Mouse (Mus musculus) bone marrow macrophage, adult 2 months (primary cell): ENCODE measurements around the gene Tbx19. TPM values are rescaled to one million over a fixed set of nuclear protein-coding genes. Genes with fewer than 3 reads are reported as not detected.

Source experiments
- H3K27ac ChIP-seq: 2 replicates; pipeline ENCODE4 v1.5.1; 2012; ENCODE audit warnings: low read depth, low read length; ENCODE audit not compliant: insufficient read depth
- H3K4me1 ChIP-seq: 2 replicates; pipeline ENCODE4 v1.6.1; 2012; ENCODE audit warnings: low read length; ENCODE audit not compliant: control insufficient read depth, insufficient read depth
- H3K4me3 ChIP-seq: 2 replicates; pipeline ENCODE4 v1.5.1; 2012; ENCODE audit warnings: mild to moderate bottlenecking, low read length, moderate library complexity; ENCODE audit not compliant: insufficient read depth
- CTCF ChIP-seq: IDR thresholded peaks from 2 replicates; pipeline ENCODE4 v1.5.1; 2012; ENCODE audit warnings: low read depth, mild to moderate bottlenecking, low read length, moderate library complexity
- POLR2A ChIP-seq: IDR thresholded peaks from 2 replicates; pipeline ENCODE4 v1.6.1; 2012; ENCODE audit warnings: mild to moderate bottlenecking, low read depth, low read length, borderline replicate concordance
- polyA plus RNA-seq: library from polyadenylated mRNA; stranded (reverse); fragments of >200 nt; gene quantifications from 2 replicates; pipeline ENCODE4 v1.2.4, GENCODE M21; 2012; ENCODE audit not compliant: missing spikeins, insufficient read depth, insufficient read length

The Tbx19 gene
- polyA plus RNA-seq, 1 experiment = not detected

DNA sequence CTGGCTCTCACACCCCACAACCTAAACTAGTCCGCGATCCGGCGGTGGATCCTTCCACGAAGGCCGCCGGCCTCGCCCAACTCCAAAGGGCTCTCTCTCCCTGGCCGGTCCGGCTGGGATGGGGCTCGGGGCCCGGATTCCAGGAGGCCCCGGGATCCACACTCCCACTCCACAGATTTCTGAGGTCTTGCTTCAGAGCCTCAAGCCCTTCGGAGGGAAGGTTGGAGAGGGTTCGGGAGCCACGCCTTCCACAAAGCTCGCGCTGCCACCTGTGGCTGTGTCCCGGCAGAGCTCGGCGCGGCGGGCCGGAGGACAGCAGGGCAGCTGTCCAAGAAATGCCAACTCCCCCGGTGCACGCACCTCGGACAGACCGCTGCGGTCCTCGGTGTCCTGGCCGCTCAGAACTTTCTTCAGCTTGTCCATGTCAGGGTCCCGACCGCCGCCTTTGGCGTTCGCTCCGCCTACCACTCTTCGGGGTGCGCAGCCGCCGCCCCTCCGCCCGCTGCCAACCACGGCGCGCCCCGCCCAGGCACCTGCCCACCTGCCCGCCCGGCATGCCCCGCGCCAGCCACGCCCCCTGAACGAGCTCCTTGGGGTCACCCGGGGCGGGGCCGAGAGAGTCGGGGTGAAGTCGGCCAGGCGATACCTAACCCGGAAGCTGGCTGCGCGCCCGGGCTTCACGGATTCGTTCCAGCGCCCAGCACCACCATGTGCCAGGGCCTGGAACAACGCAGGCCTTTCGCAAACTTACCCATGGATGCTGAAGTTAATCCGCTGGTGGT lies 33.5 kb upstream of the Tbx19 start, which contains the start of gene Sft2d2:
Gene Sft2d2 (minus strand): TSS at position 559 of the 782 bp plus-strand sequence.
- Histone ChIP-seq H3K27ac (peak within 1 kb of the TSS; percentile 91), H3K4me3 (peak within 1 kb of the TSS; percentile 88), H3K4me1 (peaks cover 50% of the 10 kb centered on the region)
- TF ChIP-seq CTCF (no peak), POLR2A (no peak)

- Histone ChIP-seq H3K27ac (peak overlapping the region; percentile 91), H3K4me1 (peaks cover 53% of the 10 kb centered on the region), H3K4me3 (peak overlapping the region; percentile 88)
- TF ChIP-seq POLR2A = no peak
- no peak for TF ChIP-seq CTCF
These were observed 32.9 kb upstream of the Tbx19 start for GRCm38 (mm10) chr1:165193426-165193825.

DNA sequence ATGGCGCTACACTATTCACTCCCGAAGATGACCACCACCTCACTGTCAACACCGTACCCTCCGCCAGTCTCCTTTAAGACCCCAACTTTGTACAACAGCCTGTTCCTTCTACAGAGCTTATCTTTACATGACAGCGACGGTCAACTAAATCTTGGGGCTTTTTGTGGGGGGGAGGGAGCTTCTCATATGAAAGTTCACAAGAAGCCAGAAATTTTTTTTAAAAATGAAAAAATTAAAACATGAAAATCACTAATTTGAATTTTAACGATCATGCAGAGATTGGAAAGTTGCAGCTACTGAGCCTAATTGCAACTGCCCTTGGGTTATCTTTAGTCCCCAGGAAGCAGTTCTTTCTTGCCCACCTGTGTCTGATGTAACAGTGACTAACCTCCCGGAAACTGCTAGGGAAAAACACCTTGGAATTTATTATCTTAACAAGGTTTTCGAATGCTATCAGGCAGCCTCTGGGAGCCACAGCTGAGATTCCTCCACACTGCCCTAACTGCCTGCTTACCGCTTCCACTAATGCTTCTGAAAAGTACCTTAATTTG lies 32.2 kb upstream of the Tbx19 start:
- no peak for TF ChIP-seq CTCF
- TF ChIP-seq POLR2A = no peak
- H3K4me1 ChIP-seq = peaks cover 58% of the 10 kb centered on the region
- peak overlapping the region; percentile 88 for H3K4me3 ChIP-seq
- H3K27ac ChIP-seq = peak overlapping the region; percentile 91

GRCm38 (mm10) chr1:165192102-165192501 lies 31.5 kb upstream of the Tbx19 start:
- H3K4me3 ChIP-seq = peak overlapping the region; percentile 88
- no peak for TF ChIP-seq CTCF
- TF ChIP-seq POLR2A = no peak
- peaks cover 59% of the 10 kb centered on the region for H3K4me1 ChIP-seq
- H3K27ac ChIP-seq = peak overlapping the region; percentile 91

- Histone ChIP-seq H3K4me1 (peaks cover 63% of the 10 kb centered on the region), H3K27ac (no peak overlapping the region), H3K4me3 (no peak overlapping the region)
- TF ChIP-seq POLR2A (no peak), CTCF (no peak)
These were observed 31.0 kb upstream of the Tbx19 start for GRCm38 (mm10) chr1:165191611-165192010.

- no peak for TF ChIP-seq POLR2A
- TF ChIP-seq CTCF = no peak
- Histone ChIP-seq H3K4me3 (no peak overlapping the region), H3K4me1 (peaks cover 72% of the 10 kb centered on the region), H3K27ac (no peak overlapping the region)
These were observed 30.1 kb upstream of the Tbx19 start for GRCm38 (mm10) chr1:165190571-165191273.

DNA sequence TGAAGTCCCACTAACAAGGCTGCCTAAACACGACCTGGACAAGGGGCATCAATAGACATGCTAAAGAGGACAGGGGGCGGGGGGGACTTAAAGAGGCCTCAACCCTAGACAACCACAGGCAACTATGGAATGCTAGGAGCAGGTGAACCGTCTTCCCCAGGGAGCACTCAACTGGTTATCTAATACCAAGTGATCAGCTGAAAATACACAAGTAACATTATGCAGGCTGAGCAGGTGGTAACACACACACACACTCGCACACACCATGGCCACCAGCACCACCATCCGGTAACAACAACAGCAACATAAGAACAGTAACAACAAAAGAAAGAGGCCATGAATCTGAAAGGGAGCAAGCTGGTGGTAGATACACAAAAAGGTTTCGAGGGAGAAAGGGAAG lies 29.5 kb upstream of the Tbx19 start:
- peaks cover 71% of the 10 kb centered on the region for H3K4me1 ChIP-seq
- TF ChIP-seq CTCF (no peak), POLR2A (no peak)
- H3K27ac ChIP-seq = no peak overlapping the region
- H3K4me3 ChIP-seq = no peak overlapping the region

DNA sequence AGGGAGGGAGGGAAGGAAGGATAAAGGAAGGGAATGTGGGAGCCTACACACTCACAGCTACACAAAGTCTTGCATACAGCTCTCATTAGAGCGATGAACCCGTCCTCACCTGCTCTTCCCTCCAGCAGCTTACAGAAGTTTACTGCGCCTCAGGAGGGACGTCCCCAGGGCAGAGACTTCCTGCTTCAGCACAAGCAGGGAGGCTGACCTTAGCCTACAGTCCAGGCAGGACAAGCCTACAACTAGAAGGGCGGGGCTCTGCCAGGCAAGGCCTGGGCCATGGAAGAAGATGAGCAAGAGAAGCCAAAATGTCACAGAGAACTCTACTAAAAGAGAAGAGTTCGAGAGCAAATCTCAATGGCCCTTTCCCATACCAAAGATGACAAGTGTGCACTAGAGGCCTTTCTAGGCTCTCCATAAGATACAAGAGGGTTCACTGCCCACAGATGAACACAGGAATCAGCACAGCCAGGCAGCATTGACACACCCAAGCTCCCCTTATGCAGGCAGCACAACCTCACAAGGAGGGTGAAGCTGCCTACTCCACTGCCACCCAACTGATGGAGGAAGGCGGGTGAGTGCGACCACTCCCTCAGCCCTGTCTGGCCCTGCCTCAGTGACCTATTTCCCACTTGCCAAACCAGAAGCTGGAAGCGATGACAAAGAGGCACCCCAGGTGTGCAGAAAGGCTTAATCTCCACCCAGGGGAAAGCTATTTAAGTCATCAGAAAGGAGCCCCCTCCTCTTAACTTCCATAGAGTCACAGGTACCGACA lies 28.4 kb upstream of the Tbx19 start:
- TF ChIP-seq POLR2A (no peak), CTCF (no peak)
- peak overlapping the region; percentile 39 for H3K27ac ChIP-seq
- H3K4me1 ChIP-seq = peaks cover 67% of the 10 kb centered on the region
- peak overlapping the region; percentile 6 for H3K4me3 ChIP-seq

GRCm38 (mm10) chr1:165187357-165187756 lies 26.8 kb upstream of the Tbx19 start:
- Histone ChIP-seq H3K4me1 (peaks cover 67% of the 10 kb centered on the region), H3K27ac (peak overlapping the region; percentile 66), H3K4me3 (0 out of 2 replicates have a peak overlapping the region, but pooled peaks have one; percentile 8)
- TF ChIP-seq CTCF = no peak
- no peak for TF ChIP-seq POLR2A
